Mouse (Mus musculus) neural tube, embryonic 14.5 days (tissue): ENCODE results near the gene 1700049E17Rik2. TPM values are rescaled to one million over a fixed set of nuclear protein-coding genes. Genes with fewer than 3 reads are reported as not detected.

Experiments
- polyA plus RNA-seq: library from polyadenylated mRNA; unstranded; fragments of >200 nt; fragmentation: Nextera tagmentation; extraction: Ambion mirVana; gene quantifications from 2 replicates; pipeline ENCODE4 v1.2.1, GENCODE M21; 2014

Gene 1700049E17Rik2
- polyA plus RNA-seq, 1 experiment from 2014 or later, result not detected

Other genes with a start within 250 kb of the 1700049E17Rik2 start
- not detected in 2 replicates for gene Gm5798, start 224.6 kb upstream of the 1700049E17Rik2 start, polyA plus RNA-seq
- 0.18 TPM in 1 of 2 replicates, not detected in the other for gene Gm7945, start 186.8 kb upstream of the 1700049E17Rik2 start, polyA plus RNA-seq
- not detected in 2 replicates for gene Gm6482, start 164.9 kb upstream of the 1700049E17Rik2 start, polyA plus RNA-seq
- not detected in 2 replicates for gene Gm7954, start 119.7 kb upstream of the 1700049E17Rik2 start, polyA plus RNA-seq
- not detected in 2 replicates for gene Gm3486, start 83.7 kb upstream of the 1700049E17Rik2 start, polyA plus RNA-seq
- not detected in 2 replicates for gene Gm7970, start 17.6 kb upstream of the 1700049E17Rik2 start, polyA plus RNA-seq
- not detected in 2 replicates for gene Gm3072, start 51.4 kb downstream of the 1700049E17Rik2 start, polyA plus RNA-seq
- gene Gm3676, start 73.3 kb downstream of the 1700049E17Rik2 start, polyA plus RNA-seq, result not detected in 2 replicates
- not detected in 2 replicates for gene Gm8068, start 128.7 kb downstream of the 1700049E17Rik2 start, polyA plus RNA-seq
- not detected in 2 replicates for gene Gm7929, start 177.4 kb downstream of the 1700049E17Rik2 start, polyA plus RNA-seq
- not detected in 2 replicates for gene Gm47189, start 199.2 kb downstream of the 1700049E17Rik2 start, polyA plus RNA-seq